Mouse (Mus musculus): ENCODE measurements at regions not wholly inside any gene's neighbourhood (a gene's known extent, or its start where the extent isn't known, plus 50 kb on each side); places are given as distances from the start of the nearest gene placed in this dataset.
A peak's percentile ranks its signal among the peaks of the same experiment; 100 is the strongest.
"Not testable (repeated sequence)": the region's sequence is repeated elsewhere in the genome, so short reads cannot be mapped to it uniquely, and the experiment has no call there.

GRCm38 (mm10) chr3:7079073-7079472, 458.8 kb upstream of the 1700008P02Rik start:
- DNase-seq, result no peak

GRCm38 (mm10) chr3:7076850-7077249, 456.6 kb upstream of the 1700008P02Rik start:
- DNase-seq, result no peak

GRCm38 (mm10) chr3:7074488-7074887, 454.2 kb upstream of the 1700008P02Rik start:
- no peak for DNase-seq

GRCm38 (mm10) chr3:7041372-7042057, 421.3 kb upstream of the 1700008P02Rik start:
- DNase-seq, result no peak

- DNase-seq, result no peak
Measured at GRCm38 (mm10) chr3:7035833-7036232, 415.6 kb upstream of the 1700008P02Rik start.

GRCm38 (mm10) chr3:7027845-7028244, 407.6 kb upstream of the 1700008P02Rik start:
- DNase-seq, result peak; percentile 12

- no peak for DNase-seq
Measured at GRCm38 (mm10) chr3:7014345-7014973, 394.2 kb upstream of the 1700008P02Rik start.

- no peak for DNase-seq
Measured at GRCm38 (mm10) chr3:7013516-7013915, 393.3 kb upstream of the 1700008P02Rik start.

- no peak for DNase-seq
Measured at GRCm38 (mm10) chr3:7010294-7011087, 390.2 kb upstream of the 1700008P02Rik start.

GRCm38 (mm10) chr3:7008671-7009217, 388.5 kb upstream of the 1700008P02Rik start:
- DNase-seq, result no peak

GRCm38 (mm10) chr3:7007811-7008359, 387.6 kb upstream of the 1700008P02Rik start:
- DNase-seq, result no peak

GRCm38 (mm10) chr3:6991735-6992134, 371.5 kb upstream of the 1700008P02Rik start:
- not testable (repeated sequence) for DNase-seq

GRCm38 (mm10) chr3:6984918-6985317, 364.7 kb upstream of the 1700008P02Rik start:
- DNase-seq, result no peak

GRCm38 (mm10) chr3:6957681-6958080, 337.4 kb upstream of the 1700008P02Rik start:
- no peak for DNase-seq

GRCm38 (mm10) chr3:6932535-6933103, 312.4 kb upstream of the 1700008P02Rik start:
- DNase-seq, result no peak

GRCm38 (mm10) chr3:6926737-6927136, 306.5 kb upstream of the 1700008P02Rik start:
- no peak for DNase-seq

- not testable (repeated sequence) for DNase-seq
Measured at GRCm38 (mm10) chr3:6922647-6923046, 302.4 kb upstream of the 1700008P02Rik start.

GRCm38 (mm10) chr3:6920253-6920652, 300.0 kb upstream of the 1700008P02Rik start:
- no peak for DNase-seq

GRCm38 (mm10) chr3:6887936-6888335, 267.7 kb upstream of the 1700008P02Rik start:
- DNase-seq, result no peak

GRCm38 (mm10) chr3:6887053-6887700, 266.9 kb upstream of the 1700008P02Rik start:
- DNase-seq, result no peak

GRCm38 (mm10) chr3:6886200-6887052, 266.2 kb upstream of the 1700008P02Rik start:
- DNase-seq, result no peak

Measured in kidney, adult 18-20 months (tissue).